Mouse (Mus musculus) lung, postnatal 0 days (tissue): ENCODE measurements at regions not wholly inside any gene's neighbourhood (a gene's known extent, or its start where the extent isn't known, plus 50 kb on each side); places are given as distances from the start of the nearest gene placed in this dataset.

ENCODE experiments used
- CTCF ChIP-seq: IDR thresholded peaks from 2 replicates; pipeline ENCODE4 v1.5.1; 2016; ENCODE audit warnings: antibody characterized with exemption, mild to moderate bottlenecking
- EP300 ChIP-seq: IDR thresholded peaks from 2 replicates; pipeline ENCODE4 v1.6.1; 2016; ENCODE audit warnings: antibody characterized with exemption, mild to moderate bottlenecking, control low read depth

GRCm38 (mm10) chr7:77899231-77899630 is 838.6 kb downstream of the Ntrk3 start:
- TF ChIP-seq CTCF (no peak), EP300 (no peak)
